Mouse (Mus musculus) layer of hippocampus, adult 2 months (tissue): ENCODE data around the gene Sit1. TPM values are rescaled to one million over a fixed set of nuclear protein-coding genes. Genes with fewer than 3 reads are reported as not detected.
A peak's percentile ranks its signal among the peaks of the same experiment; 100 is the strongest.

Experiments used
- DNase-seq, 2 experiments: peaks; one replicate each; pipeline ENCODE4 v3.0.0; 2022; ENCODE audit warnings: low spot score in 2 of 2
- H3K27ac ChIP-seq: fragments of 200-600 bp; 2 replicates; pipeline ENCODE4 v1.8.1; 2022
- H3K4me3 ChIP-seq: fragments of 200-600 bp; 2 replicates; pipeline ENCODE4 v1.8.1; 2022; ENCODE audit warnings: mild to moderate bottlenecking
- CTCF ChIP-seq: fragments of 200-600 bp; conservative IDR thresholded peaks from 2 replicates; pipeline ENCODE4 v1.8.1; 2022; ENCODE audit warnings: antibody characterized with exemption, mild to moderate bottlenecking, moderate library complexity
- total RNA-seq, 2 experiments: library from RNA; stranded (reverse); gene quantifications; 2 replicates each; pipeline ENCODE4 v1.2.3; 2021

Gene Sit1
- total RNA-seq, 2 experiments from 2014 or later = not detected

- H3K27ac ChIP-seq = peak overlapping the region; percentile 91
- DNase-seq = peak; percentile 48 to 68
- H3K4me3 ChIP-seq = peak overlapping the region; percentile 81
- no peak for TF ChIP-seq CTCF
Measured at GRCm38 (mm10) chr4:43442456-43443361, 40.8 kb downstream of the Sit1 start.

GRCm38 (mm10) chr4:43442044-43442443 is 41.5 kb downstream of the Sit1 start:
- TF ChIP-seq CTCF = peak; percentile 90
- Histone ChIP-seq H3K27ac (peak overlapping the region; percentile 91), H3K4me3 (peak overlapping the region; percentile 81)
- DNase-seq = peak; percentile 99 to 100

- no peak for TF ChIP-seq CTCF
- DNase-seq = no peak
- Histone ChIP-seq H3K4me3 (peak within 1 kb of the TSS; percentile 81), H3K27ac (peak within 1 kb of the TSS; percentile 91)
Measured at GRCm38 (mm10) chr4:43441639-43442038, 41.9 kb downstream of the Sit1 start, which contains the start of gene Tesk1. Gene Tesk1 (plus strand): TSS chr4:43441939.

GRCm38 (mm10) chr4:43432832-43433231 is 50.7 kb downstream of the Sit1 start:
- DNase-seq = no peak
- TF ChIP-seq CTCF = no peak
- no peak overlapping the region for H3K4me3 ChIP-seq
- H3K27ac ChIP-seq = no peak overlapping the region

Other genes starting within 250 kb of the Sit1 start
- gene Atp8b5, start 216.6 kb downstream of the Sit1 start, total RNA-seq = under 1 TPM; 0.29 to 0.31 TPM
- gene Rusc2, start 101.8 kb downstream of the Sit1 start, total RNA-seq = 100 to 1,000 TPM; 117 to 120 TPM
- 1 to 10 TPM in 1 of 2 experiments, under 1 TPM in 1; 0.98 to 1.9 TPM for gene Fam166b, start 54.6 kb downstream of the Sit1 start, total RNA-seq
- 10 to 100 TPM; 79.9 to 86.0 TPM for gene Tesk1, start 41.8 kb downstream of the Sit1 start, total RNA-seq
- not detected for gene Cd72, start 29.1 kb downstream of the Sit1 start, total RNA-seq
- gene Ccdc107, start 9.2 kb upstream of the Sit1 start, total RNA-seq = 10 to 100 TPM; 27.6 to 29.0 TPM
- 1 to 10 TPM in 1 of 2 experiments, under 1 TPM in 1; 0.64 to 1.0 TPM for gene Arhgef39, start 16.0 kb upstream of the Sit1 start, total RNA-seq
- gene Car9, start 23.2 kb upstream of the Sit1 start, total RNA-seq = not detected
- 1 to 10 TPM; 5.4 to 6.1 TPM for gene Tpm2, start 40.0 kb upstream of the Sit1 start, total RNA-seq
- 10 to 100 TPM; 70.3 to 75.1 TPM for gene Creb3, start 78.6 kb upstream of the Sit1 start, total RNA-seq
- gene Tln1, start 79.0 kb upstream of the Sit1 start, total RNA-seq = 10 to 100 TPM; 36.4 to 42.9 TPM
- gene Rgp1, start 95.0 kb upstream of the Sit1 start, total RNA-seq = 10 to 100 TPM; 45.3 to 49.9 TPM
- gene Gba2, start 95.1 kb upstream of the Sit1 start, total RNA-seq = 10 to 100 TPM; 61.0 to 64.4 TPM
- gene Msmp, start 100.8 kb upstream of the Sit1 start, total RNA-seq = not detected
- gene Npr2, start 148.2 kb upstream of the Sit1 start, total RNA-seq = 10 to 100 TPM; 57.4 to 59.3 TPM
- gene Spag8, start 169.9 kb upstream of the Sit1 start, total RNA-seq = 1 to 10 TPM; 2.0 to 2.5 TPM
- gene Hint2, start 172.7 kb upstream of the Sit1 start, total RNA-seq = 10 to 100 TPM; 31.4 to 32.9 TPM
- gene Tmem8b, start 185.2 kb upstream of the Sit1 start, total RNA-seq = 10 to 100 TPM; 74.8 to 75.5 TPM
- 1 to 10 TPM; 1.4 to 1.5 TPM for gene Fam221b, start 185.4 kb upstream of the Sit1 start, total RNA-seq
- gene Olfr70, start 217.1 kb upstream of the Sit1 start, total RNA-seq = not detected
- not detected for gene Olfr71, start 226.5 kb upstream of the Sit1 start, total RNA-seq
- 1 to 10 TPM in 1 of 2 experiments, under 1 TPM in 1; 0.39 to 1.2 TPM for gene Hrct1, start 243.5 kb upstream of the Sit1 start, total RNA-seq
- gene Spaar, start 246.3 kb upstream of the Sit1 start, total RNA-seq = under 1 TPM; 0.97 to 0.98 TPM